Mouse (Mus musculus) layer of hippocampus, adult 18-20 months (tissue): Measurements from ENCODE around the gene Mafb. TPM values are rescaled to one million over a fixed set of nuclear protein-coding genes. Genes with fewer than 3 reads are reported as not detected.

Experiments used
- DNase-seq, 2 experiments: peaks; one replicate each; pipeline ENCODE4 v3.0.0; 2022; ENCODE audit warnings: low spot score in 2 of 2
- total RNA-seq, 2 experiments: library from RNA; stranded (reverse); gene quantifications; 2 replicates each; pipeline ENCODE4 v1.2.3; 2021

Mafb gene
- total RNA-seq, 2 experiments from 2014 or later: 12.0 to 13.4 TPM

DNA sequence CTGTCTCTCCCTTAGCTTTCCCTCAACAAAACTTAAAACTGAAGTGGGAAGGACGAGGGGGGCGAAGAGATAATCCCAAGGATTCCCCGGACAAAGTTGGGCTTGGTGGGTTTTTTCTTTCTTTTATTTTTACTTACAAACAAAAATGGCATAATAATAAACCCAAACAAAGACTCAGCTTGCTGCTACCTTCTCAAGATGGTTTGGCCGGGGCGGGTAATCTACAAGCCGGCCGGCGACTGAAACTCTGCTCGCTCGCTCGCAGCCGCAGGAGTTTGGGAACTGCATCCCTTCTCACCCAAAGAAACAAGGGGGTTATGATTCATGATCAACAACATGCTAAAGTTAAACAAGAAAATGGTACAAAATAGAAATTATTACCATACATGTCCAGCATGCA lies 2.2 kb downstream of the Mafb start:
- DNase-seq: no peak

DNA sequence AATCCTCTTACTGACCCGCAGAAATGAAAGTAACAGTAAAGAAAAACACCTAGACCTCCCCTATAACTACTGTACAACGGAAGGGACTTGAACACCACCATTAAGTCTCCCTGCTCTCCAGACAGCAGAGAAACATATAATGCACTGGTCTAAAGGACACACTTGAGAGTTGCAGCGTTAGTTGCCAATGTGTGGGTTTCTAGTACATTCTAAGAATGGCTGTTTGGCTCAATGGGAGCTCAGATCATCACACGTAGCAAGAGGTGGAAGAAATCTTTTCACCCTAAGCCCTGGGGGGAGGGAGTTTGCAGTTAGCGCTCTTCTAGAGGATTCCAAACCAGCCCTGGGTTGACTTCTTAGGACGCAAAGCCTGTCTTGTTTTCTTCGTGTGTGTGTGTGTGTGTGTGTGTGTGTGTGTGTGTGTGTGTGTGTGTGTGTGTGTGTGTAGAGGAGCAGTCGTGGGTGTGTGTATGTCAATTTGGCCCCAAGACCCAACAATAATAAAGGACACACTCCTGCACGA lies 2.7 kb downstream of the Mafb start:
- no peak for DNase-seq

DNA sequence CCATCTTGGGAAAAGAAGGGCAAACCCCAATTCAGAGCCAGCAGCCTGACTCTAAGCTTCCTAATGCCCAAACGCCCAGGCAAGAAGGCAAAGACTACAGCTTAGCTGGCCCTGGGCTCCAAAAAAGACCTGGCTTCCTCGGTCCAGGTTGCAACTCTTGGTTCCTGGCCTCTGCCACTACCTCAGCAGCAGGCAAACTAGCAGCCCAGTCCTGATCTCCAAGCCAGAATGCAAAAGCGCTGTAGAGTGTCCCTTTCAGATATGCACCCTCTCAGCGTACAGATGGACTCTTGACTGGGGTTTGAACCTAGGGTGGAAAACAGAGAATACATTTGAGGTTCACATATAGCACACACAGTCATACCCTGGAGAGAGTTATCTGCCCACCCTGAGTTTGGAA lies 3.7 kb downstream of the Mafb start:
- DNase-seq: no peak

DNA sequence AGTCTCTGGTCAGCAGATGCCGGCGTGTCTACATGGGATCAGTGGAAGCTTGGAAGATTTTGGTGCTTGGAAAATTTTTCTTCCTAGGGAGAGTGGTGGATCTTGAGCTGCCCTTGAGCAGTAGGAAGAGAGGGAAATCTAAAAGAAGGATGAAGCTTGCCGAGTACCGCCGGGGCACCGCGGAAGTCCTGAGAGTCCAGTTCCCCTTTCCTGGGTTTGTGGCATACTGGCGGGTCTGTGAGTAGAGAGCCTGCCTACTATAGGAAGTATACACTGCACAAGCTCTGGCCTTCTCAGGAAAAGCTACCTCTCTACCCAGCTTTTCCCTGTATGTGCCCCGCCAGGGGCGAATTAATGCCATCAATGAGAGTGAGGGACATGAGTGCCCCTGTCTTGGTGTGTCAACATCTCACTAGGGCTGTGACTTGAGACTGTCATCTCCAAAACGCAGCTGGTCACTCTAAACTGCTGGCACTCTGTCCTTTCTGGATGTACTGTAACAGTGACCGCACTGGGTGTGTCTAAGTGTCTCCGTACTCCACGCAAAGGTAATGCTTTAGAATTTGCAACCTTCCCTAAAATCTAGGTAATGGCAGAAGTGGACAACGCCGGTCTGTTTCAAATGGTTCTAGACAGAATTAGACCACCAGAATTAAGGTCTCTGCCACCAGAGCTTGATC lies 5.3 kb downstream of the Mafb start:
- DNase-seq: no peak

DNA sequence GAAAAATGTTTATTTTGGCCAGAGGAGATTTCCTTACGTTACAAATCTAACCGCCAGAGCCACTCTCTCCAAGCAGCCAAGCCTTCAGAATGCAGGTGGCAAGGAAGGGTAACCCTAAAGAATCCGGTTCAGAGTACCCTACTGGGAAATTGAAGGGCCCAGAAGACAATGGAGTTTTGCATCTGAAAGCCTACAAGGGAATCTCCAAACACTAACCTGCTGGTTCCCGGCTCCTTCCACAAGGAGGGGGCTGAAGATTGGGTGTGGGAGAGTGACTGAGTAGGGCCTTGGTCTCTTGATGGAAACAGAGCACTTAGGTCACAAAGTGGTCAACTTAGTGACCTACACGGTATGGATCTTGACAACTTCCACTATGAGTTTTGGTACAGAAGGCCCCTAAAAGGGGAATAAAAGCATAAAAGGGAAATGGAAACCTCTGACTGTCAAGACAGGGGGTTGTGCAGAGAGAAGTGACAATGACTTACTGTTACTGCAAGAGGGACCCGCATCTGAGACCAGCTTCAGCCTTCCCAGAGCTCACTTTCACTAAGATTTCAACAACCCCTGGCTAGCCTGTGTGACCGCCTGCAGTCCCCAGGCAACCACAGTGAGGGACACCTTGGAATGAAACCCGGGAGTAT lies 6.5 kb downstream of the Mafb start:
- DNase-seq: no peak

DNA sequence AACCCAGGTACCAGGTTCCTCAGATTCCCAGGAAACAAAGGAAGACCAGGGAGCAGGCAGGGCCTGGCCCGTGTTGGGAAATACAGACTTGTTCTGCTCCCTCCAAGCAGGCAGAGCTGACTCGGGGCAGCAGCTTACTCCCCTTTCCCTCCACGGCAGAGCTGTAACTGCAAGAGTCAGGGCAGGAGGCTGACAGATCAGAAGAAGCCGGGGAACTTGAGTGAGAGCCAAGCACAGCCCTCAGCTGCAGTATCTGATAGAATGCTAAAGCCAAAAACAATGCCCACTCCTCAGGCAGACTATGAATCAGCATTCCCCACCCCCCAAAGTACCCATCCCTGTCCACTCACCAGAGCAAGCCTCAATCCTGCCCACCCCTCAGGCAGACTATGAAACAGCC lies 8.0 kb downstream of the Mafb start:
- DNase-seq: no peak

DNA sequence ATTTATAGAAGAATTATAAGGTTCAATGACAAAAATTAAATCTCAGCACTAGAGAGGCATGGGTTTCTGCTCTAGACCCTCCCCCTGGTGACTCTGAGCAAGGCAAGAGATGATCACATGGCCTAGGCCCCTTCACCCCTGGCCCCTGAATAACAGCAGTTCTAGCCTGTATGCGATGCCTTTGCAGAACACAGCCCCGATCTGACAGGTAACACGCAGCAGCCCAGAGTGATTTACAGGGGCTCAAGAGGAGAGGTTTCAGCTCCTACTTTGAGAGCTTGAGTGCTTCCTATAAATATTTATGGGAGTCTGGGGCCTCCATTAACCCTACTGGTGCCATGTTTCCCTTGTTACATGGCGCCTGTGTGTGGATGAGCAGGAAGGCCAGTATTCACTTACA lies 9.4 kb downstream of the Mafb start:
- DNase-seq: no peak

DNA sequence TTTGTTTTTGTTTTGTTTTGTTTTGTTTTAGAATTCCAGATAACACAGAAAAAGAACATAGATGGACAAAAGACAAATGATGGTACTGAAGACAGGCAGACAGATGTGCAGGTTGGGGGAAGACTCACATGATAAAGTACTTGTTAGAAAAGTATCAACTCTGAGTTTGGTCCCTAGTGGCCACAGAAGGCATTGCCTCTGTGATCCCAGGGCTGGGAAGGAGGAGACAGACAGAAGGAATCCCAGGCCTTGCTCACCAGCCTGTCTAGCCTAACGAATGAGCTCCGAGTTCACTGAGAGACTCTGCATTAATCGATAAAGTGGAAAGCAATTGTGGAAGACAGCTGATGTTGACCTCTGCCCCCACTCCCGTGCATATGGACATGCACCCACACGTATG lies 10.7 kb downstream of the Mafb start:
- no peak for DNase-seq

DNA sequence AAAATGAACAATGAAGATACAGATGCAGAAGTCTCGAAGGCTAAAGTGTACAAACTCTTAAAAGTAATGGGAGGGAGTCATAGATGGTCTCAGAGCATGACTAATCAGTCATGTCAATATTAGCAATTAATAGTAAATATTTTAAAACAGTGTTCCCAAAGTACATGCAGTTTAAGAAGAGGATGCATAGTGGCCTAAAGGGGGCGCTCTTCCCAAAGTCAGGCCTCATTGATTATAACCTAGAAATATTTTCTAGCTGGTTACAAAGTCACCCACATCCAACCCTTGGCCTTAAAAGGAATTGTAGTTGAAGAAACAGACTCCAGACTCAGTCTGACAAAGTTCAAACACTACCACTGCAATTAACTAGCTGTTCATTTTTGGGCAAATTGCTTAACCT lies 12.5 kb downstream of the Mafb start:
- no peak for DNase-seq

DNA sequence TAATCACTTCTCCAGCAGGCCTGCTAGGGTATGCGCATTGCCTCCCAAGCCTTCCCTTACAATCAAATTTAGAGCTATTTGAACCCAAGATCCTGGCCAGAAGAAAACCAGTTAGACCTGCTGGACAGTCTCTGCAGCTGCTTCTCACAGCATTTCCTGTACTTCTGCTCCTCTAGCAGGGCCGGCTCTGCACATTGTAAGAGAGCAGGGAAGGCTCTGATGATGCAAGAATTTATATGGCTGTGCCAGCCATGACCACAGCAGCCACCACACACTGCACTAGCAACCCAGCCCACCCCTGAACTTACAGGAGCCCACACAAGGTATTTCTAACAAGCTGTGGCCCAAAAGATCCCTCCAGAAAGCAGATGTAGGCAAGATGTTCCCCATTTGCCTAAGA lies 13.3 kb downstream of the Mafb start:
- DNase-seq: no peak

DNA sequence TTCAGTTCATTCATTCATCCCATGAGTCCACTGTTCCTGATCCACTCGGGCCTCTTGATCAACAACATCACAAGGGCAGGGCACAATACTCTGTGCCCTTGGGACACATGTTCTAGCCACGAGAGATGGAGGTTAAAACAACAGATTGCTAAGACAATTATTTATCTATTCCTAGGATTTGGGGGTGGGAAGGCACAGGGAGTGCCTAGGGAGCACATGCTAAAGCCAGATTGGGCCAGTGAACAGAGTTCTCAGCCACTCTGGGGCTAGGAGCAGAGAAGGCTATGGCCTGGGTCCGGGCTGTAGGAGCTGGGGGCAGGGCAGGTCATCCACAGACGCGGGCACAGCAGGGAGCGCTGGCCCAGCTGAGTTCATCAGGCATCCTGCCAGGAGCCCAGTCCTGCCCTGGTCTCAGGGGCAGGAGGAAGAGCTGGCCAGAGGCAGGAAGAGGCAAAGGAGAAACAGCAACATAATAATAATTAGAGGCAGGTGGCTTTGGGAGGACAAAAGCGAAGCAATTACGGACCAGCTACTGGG lies 15.8 kb downstream of the Mafb start:
- DNase-seq: no peak

DNA sequence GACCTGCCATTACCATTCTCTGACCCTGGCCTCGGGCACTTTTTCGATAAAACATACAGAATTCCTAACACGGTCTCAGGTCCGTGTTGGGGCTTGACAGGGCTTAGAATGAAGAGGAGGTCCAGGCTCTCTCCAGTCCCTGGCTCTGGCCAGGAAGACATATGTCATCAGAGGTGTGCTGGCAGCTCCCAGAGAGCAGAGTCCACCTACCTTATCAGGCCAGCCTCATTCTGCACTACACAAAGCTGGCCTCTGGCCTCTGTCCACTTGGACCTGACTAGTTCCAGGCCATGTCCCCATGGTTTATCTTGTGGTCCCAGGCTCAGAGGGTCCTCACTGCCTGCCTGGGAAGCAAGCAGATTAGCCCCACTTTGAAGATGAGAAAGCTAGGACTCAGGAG lies 17.3 kb downstream of the Mafb start:
- no peak for DNase-seq

DNA sequence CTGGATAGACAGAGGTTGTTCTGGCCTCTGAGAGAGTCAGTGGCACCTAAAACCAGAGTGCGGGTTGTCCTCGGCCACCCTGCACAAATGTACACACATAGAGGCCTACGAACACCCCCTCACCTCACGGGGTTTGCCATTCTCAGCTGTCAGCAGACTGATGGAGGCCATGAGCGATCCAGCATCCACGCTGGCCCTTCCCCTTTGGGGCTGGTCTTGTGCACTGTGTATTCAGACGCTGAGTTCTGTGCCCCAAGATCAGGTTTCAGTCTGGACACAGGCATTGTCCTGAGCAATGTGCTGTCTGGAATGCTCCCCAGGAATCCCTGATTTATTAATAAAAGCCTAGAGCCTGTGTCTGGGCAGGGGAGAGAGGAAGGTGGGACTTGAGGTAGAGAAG lies 18.1 kb downstream of the Mafb start:
- no peak for DNase-seq

DNA sequence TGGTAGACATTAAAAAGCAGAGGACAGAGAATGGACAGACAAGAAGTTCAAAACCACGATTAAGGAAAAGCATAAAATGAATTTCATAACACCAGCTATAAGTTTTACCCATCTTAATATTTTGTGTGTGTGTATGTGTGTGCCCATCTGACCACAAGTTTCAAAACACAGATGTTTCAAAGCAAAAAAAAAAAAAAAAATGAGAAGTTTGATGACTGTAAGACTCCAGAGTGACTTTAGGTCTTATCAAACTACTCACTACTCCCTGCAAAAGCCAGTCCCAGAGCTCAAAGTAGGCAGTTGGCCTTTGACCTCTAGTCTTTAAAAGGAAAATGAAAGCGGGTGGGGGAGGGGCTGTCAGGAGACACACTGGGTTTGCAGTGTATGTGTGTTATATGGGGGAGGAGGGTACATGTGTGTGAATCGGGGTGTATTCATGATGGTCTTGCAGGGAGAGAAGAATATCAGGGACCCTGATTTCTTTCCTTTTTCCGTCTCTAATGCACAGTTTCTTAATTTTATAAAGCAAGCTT lies 18.7 kb downstream of the Mafb start:
- DNase-seq: no peak

DNA sequence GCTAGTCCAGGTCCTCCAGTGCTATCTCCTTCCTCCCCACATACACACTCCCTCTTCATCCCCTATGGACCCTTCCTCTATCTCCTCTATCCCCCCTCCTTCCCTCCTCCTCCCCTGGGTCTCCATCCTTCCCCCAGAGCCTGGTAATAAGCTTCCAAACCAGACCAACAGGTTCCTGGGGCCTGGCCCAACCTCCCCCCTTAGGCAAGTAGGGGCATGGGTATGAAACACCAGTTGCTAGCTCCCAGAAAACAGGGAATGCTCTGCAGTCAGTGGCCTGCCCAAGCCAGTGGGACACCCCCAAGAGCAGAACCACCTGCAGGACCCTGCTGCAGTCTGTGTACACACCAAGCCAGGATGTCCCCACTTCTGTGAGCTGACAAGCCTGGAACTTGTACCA lies 21.2 kb downstream of the Mafb start:
- no peak for DNase-seq

DNA sequence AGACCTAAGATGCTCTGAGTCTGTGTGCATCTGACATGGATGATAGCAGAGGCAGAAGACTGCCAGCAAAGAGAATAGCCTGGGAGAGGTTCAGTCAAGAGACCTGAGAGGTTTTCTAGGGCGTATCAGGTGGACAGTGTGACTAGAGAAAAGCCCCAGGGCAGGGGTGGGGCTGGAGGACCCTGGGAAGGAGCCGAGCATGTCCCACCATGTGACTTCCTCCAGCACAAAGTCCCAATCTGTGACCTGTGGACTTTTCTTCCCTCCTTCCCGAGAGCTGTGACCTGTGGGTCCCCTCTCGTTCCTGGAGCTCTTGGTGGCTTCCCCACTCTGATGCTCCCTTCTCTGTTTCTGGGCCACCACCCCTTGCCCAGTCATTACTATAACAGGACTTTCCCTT lies 26.7 kb downstream of the Mafb start:
- no peak for DNase-seq

DNA sequence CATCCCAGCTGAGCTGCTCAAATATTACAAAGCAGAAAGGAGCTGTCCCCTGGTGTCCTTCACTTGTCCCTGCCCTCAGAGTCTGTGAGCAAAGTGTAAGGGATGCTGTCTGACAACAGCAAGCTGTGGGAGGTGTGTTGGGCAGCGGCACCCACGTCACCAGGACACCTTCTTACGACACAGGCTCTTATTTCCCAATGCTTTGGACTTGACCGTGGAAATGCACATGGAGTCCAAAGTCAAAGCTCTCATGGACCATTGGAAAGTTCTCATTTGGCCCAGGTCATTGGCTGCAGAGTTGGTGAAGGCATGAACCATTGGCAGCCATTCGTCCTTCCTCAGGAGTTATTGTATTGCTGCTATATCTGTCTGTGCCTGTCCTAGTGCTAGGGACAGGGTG lies 27.3 kb downstream of the Mafb start:
- DNase-seq: no peak

DNA sequence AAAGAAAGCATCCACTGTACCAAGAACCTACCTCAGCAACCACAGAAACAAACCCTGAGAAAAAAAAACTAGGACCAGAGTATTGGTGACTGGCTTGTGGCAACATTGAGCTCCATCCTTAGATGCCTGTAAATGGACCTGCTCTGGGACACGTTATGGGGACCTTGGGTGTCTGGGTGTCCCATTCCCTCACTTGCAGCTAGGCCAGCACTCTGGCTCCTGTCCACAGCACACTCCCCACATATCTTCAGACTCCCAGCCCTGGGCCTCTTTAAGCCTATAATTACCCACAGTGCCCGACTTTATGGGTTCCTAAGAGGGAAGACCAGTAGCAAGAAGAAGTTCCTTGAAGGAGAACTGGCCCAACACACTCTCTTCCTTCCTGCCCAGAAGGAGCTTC lies 30.8 kb downstream of the Mafb start:
- DNase-seq: no peak

DNA sequence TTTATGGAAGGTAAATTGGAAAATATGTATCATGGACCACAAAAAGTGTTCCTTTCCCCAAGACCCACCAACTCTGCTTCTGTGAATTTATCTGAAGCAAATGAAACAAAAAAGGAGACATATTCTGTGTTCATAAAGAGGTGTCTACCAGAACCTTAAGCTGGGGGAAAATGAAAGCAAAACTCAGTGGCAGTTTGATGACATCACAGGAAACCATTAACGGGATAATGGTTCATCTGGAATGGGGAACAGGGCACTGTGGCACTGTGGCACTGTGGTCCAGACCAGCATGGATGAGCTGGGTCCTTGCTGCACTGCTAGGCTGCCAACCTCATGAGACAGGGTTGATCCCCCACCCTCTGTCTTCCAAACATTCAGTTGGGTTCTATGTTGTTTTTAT lies 31.8 kb downstream of the Mafb start:
- DNase-seq: no peak

DNA sequence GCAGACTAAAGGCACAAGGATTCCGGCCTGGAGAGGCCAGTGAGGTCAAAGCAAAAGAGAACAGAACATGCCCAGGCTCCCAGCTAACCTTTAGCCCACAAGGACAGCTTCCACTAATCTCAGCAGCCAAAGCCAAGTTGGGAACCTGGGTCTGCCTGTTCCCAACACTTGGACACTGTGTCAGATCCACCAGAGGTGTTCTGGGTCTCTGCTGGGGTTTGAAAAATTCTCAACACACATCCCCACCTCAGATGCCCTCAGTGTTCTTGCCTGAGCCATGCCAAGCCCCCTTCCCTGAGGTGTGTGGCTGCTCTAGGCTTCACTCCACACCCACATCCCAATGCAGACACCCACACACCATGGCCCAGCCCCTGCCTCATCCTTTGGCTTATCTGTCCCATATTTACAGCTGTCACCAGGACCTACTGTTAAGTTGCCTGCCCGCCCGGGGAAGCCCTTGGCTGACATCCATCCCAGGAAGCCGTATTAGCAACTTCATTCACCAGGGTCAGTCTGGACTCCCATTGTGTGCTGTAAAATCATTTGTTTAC lies 32.7 kb downstream of the Mafb start, which contains the start of gene Gm826:
Gene Gm826, minus strand, starts transcription at position 52 of the 551 bp plus-strand sequence.
- DNase-seq: no peak

DNA sequence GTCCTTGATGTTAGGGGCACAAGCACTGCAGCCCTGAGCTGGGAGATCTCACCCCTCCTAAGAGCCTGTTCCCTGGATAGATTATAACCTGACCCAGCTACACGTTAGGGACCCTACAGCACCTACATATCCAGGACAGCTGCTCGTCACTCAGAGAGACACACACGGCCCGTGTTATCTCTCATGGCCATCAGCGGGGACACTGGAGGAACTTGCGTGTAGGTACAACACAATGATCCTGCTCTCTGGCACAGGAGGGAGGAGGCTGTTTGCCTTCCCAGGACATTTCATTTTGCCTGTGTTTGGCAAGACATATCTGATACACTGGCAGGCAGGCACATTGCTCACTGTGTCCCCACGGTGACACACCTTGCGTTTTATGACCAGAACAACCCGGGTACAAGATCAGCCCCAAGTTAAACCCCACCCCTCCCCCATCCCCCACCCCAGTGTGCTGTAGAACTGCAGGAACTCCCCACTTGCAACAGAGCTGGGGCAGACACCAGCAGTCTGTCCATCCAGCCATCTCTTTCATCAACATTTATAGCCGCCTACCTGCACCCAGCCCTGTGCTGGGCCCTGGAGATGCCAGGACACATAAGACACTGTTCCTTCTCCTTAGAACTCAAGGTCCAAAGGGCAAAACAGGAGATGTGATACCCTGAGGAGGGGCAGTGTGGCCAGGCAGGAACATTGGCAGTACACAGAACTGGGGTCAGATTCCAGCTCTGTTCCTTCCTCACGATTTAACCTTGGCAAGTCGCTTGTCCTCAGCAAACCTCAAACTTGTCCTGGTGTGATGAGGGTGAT lies 34.1 kb downstream of the Mafb start:
- no peak for DNase-seq
